Mouse (Mus musculus) bone marrow, adult 2 months (tissue): ENCODE measurements around the gene Srf.

Experiments used
- CTCF ChIP-seq: fragments of 200-500 bp; IDR thresholded peaks from 2 replicates; pipeline ENCODE4 v1.5.1; 2011; ENCODE audit warnings: low read length, control low read depth; ENCODE audit not compliant: control insufficient read depth, insufficient read depth
- POLR2A ChIP-seq: fragments of 200-500 bp; IDR thresholded peaks from 2 replicates; pipeline ENCODE4 v1.6.1; 2011; ENCODE audit warnings: low read depth, mild to moderate bottlenecking, control low read depth, low read length, borderline replicate concordance; ENCODE audit not compliant: control insufficient read depth

DNA sequence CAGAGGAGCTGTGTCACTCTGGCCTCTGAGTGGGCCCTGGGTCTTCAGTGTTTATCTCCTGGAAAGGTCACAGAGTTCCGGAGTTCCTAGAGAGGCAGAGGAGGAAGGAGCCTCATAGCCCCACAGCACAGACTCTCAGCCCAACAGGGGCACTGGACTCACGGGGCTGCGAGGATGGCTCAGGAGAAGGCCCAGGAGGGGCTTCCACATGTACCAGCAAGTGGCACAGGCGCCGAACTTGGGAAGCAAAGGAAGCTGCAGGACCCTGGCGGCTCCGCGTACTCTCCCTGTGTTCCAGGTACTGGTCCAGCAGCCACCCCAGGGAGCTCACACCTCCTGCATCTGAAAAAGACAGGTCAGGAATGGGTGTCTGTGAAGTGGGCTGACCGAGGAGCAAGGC is 34.8 kb downstream of the Srf start:
- TF ChIP-seq POLR2A = no peak
- TF ChIP-seq CTCF = no peak
